Mouse (Mus musculus) thymus, adult 2 months (tissue): ENCODE results near the gene Rpsa. TPM values are rescaled to one million over a fixed set of nuclear protein-coding genes. Genes with fewer than 3 reads are reported as not detected.

Experiments
- DNase-seq: peaks from one replicate; pipeline ENCODE4 v3.0.0; 2021
- H3K27ac ChIP-seq: fragments of 200-500 bp; 2 replicates; pipeline ENCODE4 v1.5.1; 2012; ENCODE audit warnings: low read length, control low read depth; ENCODE audit not compliant: control insufficient read depth, insufficient read depth
- H3K27me3 ChIP-seq: fragments of 200-500 bp; 2 replicates; pipeline ENCODE4 v1.6.1; 2012; ENCODE audit warnings: mild to moderate bottlenecking, low read length, moderate library complexity, mixed read lengths; ENCODE audit not compliant: control insufficient read depth, insufficient read depth
- H3K36me3 ChIP-seq: fragments of 200-500 bp; 2 replicates; pipeline ENCODE4 v1.6.1; 2012; ENCODE audit warnings: mild to moderate bottlenecking, low read length, moderate library complexity; ENCODE audit not compliant: control insufficient read depth, insufficient read depth
- H3K4me1 ChIP-seq: fragments of 200-500 bp; replicated peaks from 2 replicates; pipeline ENCODE4 v1.6.1; 2012; ENCODE audit warnings: low read length; ENCODE audit not compliant: control insufficient read depth, insufficient read depth
- H3K4me3 ChIP-seq: fragments of 200-500 bp; 2 replicates; pipeline ENCODE4 v1.5.1; 2012; ENCODE audit warnings: mild to moderate bottlenecking, low read length, control low read depth, moderate library complexity; ENCODE audit not compliant: control insufficient read depth, insufficient read depth
- CTCF ChIP-seq: fragments of 200-500 bp; IDR thresholded peaks from 2 replicates; pipeline ENCODE4 v1.5.1; 2012; ENCODE audit warnings: mild to moderate bottlenecking, control low read depth, low read length, moderate library complexity, borderline replicate concordance; ENCODE audit not compliant: control insufficient read depth, poor library complexity, insufficient read depth; ENCODE audit errors: extremely low read depth
- POLR2A ChIP-seq: fragments of 200-500 bp; IDR thresholded peaks from 2 replicates; pipeline ENCODE4 v1.6.1; 2012; ENCODE audit warnings: mild to moderate bottlenecking, low read length, control low read depth, moderate library complexity; ENCODE audit not compliant: control insufficient read depth, poor library complexity, insufficient read depth; ENCODE audit errors: extremely low read depth
- WGBS: fragments of 180-500 bp; shearing (Covaris S2); methylation state at CpG from one replicate; pipeline ENCODE4 v1.1.7; 2018; 5-methylcytosine and 5-hydroxymethylcytosine counted together
- polyA plus RNA-seq: library from polyadenylated mRNA; depleted of rRNA; stranded (reverse); fragments of >200 nt; gene quantifications from 2 replicates; pipeline ENCODE4 v1.2.3, GENCODE M21; 2012; rRNA removed

The Rpsa gene
- polyA plus RNA-seq, 1 experiment = 5,416 TPM

GRCm38 (mm10) chr9:120174436-120175137 is 47.1 kb downstream of the Rpsa start:
- Histone ChIP-seq H3K4me3 (no peak overlapping the region), H3K4me1 (no peaks in the 10 kb centered on the region), H3K27ac (no peak overlapping the region), H3K27me3 (no peaks in the 10 kb centered on the region), H3K36me3 (no peaks in the 10 kb centered on the region)
- 95% methylated on average over 18 of the region's 18 CpGs for WGBS
- DNase-seq = no peak
- no peak for TF ChIP-seq POLR2A
- no peak for TF ChIP-seq CTCF

- WGBS = 92% methylated on average over 10 of the region's 10 CpGs
- no peaks in the 10 kb centered on the region for H3K4me1 ChIP-seq
- H3K27me3 ChIP-seq = no peaks in the 10 kb centered on the region
- H3K27ac ChIP-seq = no peak overlapping the region
- no peak for DNase-seq
- no peaks in the 10 kb centered on the region for H3K36me3 ChIP-seq
- TF ChIP-seq POLR2A = no peak
- TF ChIP-seq CTCF = no peak
- H3K4me3 ChIP-seq = no peak overlapping the region
These were observed 51.3 kb downstream of the Rpsa start for GRCm38 (mm10) chr9:120178813-120179212.

Other genes starting within 250 kb of the Rpsa start
- 78.9 and 90.5 TPM in 2 replicates for gene Wdr48, start 232.8 kb upstream of the Rpsa start, polyA plus RNA-seq
- 10.8 and 11.0 TPM in 2 replicates for gene Gorasp1, start 190.1 kb upstream of the Rpsa start, polyA plus RNA-seq
- gene Ttc21a, start 190.1 kb upstream of the Rpsa start, polyA plus RNA-seq = 0.18 and 0.29 TPM in 2 replicates
- 283 and 325 TPM in 2 replicates for gene Csrnp1, start 143.0 kb upstream of the Rpsa start, polyA plus RNA-seq
- gene Xirp1, start 104.1 kb upstream of the Rpsa start, polyA plus RNA-seq = 0.24 and 2.3 TPM in 2 replicates
- 5.1 and 7.5 TPM in 2 replicates for gene Cx3cr1, start 57.8 kb upstream of the Rpsa start, polyA plus RNA-seq
- gene Ccr8, start 35.6 kb upstream of the Rpsa start, polyA plus RNA-seq = 19.2 and 21.0 TPM in 2 replicates
- gene Slc25a38, start 17.3 kb upstream of the Rpsa start, polyA plus RNA-seq = 67.8 and 79.9 TPM in 2 replicates
- 0.48 TPM in 1 of 2 replicates, not detected in the other for gene Mobp, start 22.0 kb downstream of the Rpsa start, polyA plus RNA-seq
- 0.31 and 1.5 TPM in 2 replicates for gene Myrip, start 173.8 kb downstream of the Rpsa start, polyA plus RNA-seq